Mouse (Mus musculus) ES-Bruce4 (cell line): ENCODE measurements at regions not wholly inside any gene's neighbourhood (a gene's known extent, or its start where the extent isn't known, plus 50 kb on each side); places are given as distances from the start of the nearest gene placed in this dataset.

Experiments
- CTCF ChIP-seq: IDR thresholded peaks from one replicate; pipeline ENCODE4 v1.8.1; 2011; ENCODE audit warnings: low read depth, low read length
- POLR2A ChIP-seq: IDR thresholded peaks from one replicate; pipeline ENCODE4 v1.8.1; 2011; ENCODE audit warnings: low read length; ENCODE audit not compliant: insufficient read depth

GRCm38 (mm10) chr9:41426698-41427097, 265.2 kb upstream of the Ubash3b start:
- TF ChIP-seq CTCF (no peak), POLR2A (no peak)
